Comparison of ENCODE assay signal across 8 mouse cellular contexts in genomic region chr2:3546588-3546987, GRCm38 (mm10). TPM values are rescaled to one million over a fixed set of nuclear protein-coding genes. Genes with fewer than 3 reads are reported as not detected.
DNase-seq lines count a peak whose midpoint lies in the region; ATAC-seq and TF ChIP-seq lines count a peak whose summit lies in the region.

No protein-coding gene starts in this region.

- no peaks in the 10 kb centered on the region for H3K4me1 ChIP-seq in bone marrow macrophage, adult 2 months (ENCODE audit: control insufficient read depth, insufficient read depth, low read length)
- no peaks in the 10 kb centered on the region for H3K4me1 ChIP-seq in embryonic facial prominence, embryonic 14.5 days (ENCODE audit: control insufficient read depth, insufficient read depth, low read length)
- H3K4me1 ChIP-seq in kidney, embryonic 15.5 days = no peaks in the 10 kb centered on the region
- H3K4me1 ChIP-seq in liver, embryonic 14.5 days (replicated peaks; ENCODE audit: control insufficient read depth in 2 of 2, insufficient read depth in 2 of 2, low read length in 1 of 2) = peaks cover 0 to 1% of the 10 kb centered on the region in 2 experiments; a peak in 1 of 4 replicates

- under 1% methylated on average over 4 of the region's 4 CpGs for WGBS in embryonic facial prominence, embryonic 14.5 days
- 5% methylated on average over 4 of the region's 4 CpGs for WGBS in kidney, embryonic 15.5 days
- WGBS in liver, embryonic 14.5 days (ENCODE audit: insufficient replicate concordance) = 6% methylated on average over 4 of the region's 4 CpGs

- H3K36me3 ChIP-seq in embryonic facial prominence, embryonic 14.5 days (ENCODE audit: control insufficient read depth, insufficient read depth, low read length) = no peaks in the 10 kb centered on the region
- H3K36me3 ChIP-seq in kidney, embryonic 15.5 days = no peaks in the 10 kb centered on the region
- H3K36me3 ChIP-seq in liver, embryonic 14.5 days (replicated peaks; ENCODE audit: control insufficient read depth, insufficient read depth, low read depth) = no peaks in the 10 kb centered on the region

- no peak overlapping the region for H3K27ac ChIP-seq in bone marrow macrophage, adult 2 months (ENCODE audit: insufficient read depth, low read depth, low read length)
- no peak overlapping the region for H3K27ac ChIP-seq in embryonic facial prominence, embryonic 14.5 days (replicated peaks; ENCODE audit: low read depth, low read length)
- no peak overlapping the region for H3K27ac ChIP-seq in kidney, embryonic 15.5 days
- H3K27ac ChIP-seq in liver, embryonic 14.5 days = no peak overlapping the region

- TF ChIP-seq POLR2A in bone marrow macrophage, adult 2 months (IDR thresholded peaks at IDR 0.05; ENCODE audit: borderline replicate concordance, low read depth, low read length) = no peak

- peaks cover 4% of the 10 kb centered on the region; the same call in 1 of the 2 replicates for H3K9me3 ChIP-seq in embryonic facial prominence, embryonic 14.5 days (ENCODE audit: control insufficient read depth, low read length)
- H3K9me3 ChIP-seq in kidney, embryonic 15.5 days (replicated peaks) = 0 out of 2 replicates have a peak, but pooled peaks cover 5% of the 10 kb centered on the region
- H3K9me3 ChIP-seq in liver, embryonic 14.5 days (ENCODE audit: control insufficient read depth, low read length) = no peaks in the 10 kb centered on the region

- DNase-seq in urinary bladder, adult 18-20 months (ENCODE audit: low spot score in 2 of 2) = peak; percentile 13
- DNase-seq in urinary bladder, postnatal 10 days (ENCODE audit: low spot score) = no peak
- peak; percentile 73 for DNase-seq in embryonic facial prominence, embryonic 14.5 days (ENCODE audit: low spot score)
- peak; percentile 7 to 31 (median 16) for DNase-seq in liver, embryonic 14.5 days (ENCODE audit: low read depth in 3 of 3, low spot score in 3 of 3)
- peak; percentile 30 for DNase-seq in right cerebral cortex, adult 18-20 months
- DNase-seq in urinary bladder, postnatal 36 days (ENCODE audit: low spot score in 2 of 2) = peak; percentile 38 to 51

- no peak for TF ChIP-seq EP300 in liver, embryonic 14.5 days (IDR thresholded peaks at IDR 0.05; ENCODE audit: low read depth)

- peak; percentile 88 for TF ChIP-seq CTCF in bone marrow macrophage, adult 2 months (IDR thresholded peaks at IDR 0.05; ENCODE audit: low read depth, low read length)
- TF ChIP-seq CTCF in liver, embryonic 14.5 days (IDR thresholded peaks at IDR 0.05; ENCODE audit: low read depth) = peak; percentile 84

- H3K4me2 ChIP-seq in embryonic facial prominence, embryonic 14.5 days (ENCODE audit: low read depth, low read length) = no peak overlapping the region
- H3K4me2 ChIP-seq in kidney, embryonic 15.5 days = no peak overlapping the region
- H3K4me2 ChIP-seq in liver, embryonic 14.5 days (ENCODE audit: low read depth) = no peak overlapping the region

- no peak for ATAC-seq in embryonic facial prominence, embryonic 14.5 days (ENCODE audit: low read depth)
- 0 out of 2 replicates have a peak, but pooled peaks have one; percentile 36 for ATAC-seq in kidney, embryonic 15.5 days (replicated peaks; ENCODE audit: low FRiP score)
- no peak for ATAC-seq in liver, embryonic 14.5 days (ENCODE audit: insufficient read depth)

- H3K9ac ChIP-seq in embryonic facial prominence, embryonic 14.5 days (ENCODE audit: low read depth, low read length) = no peak overlapping the region
- H3K9ac ChIP-seq in kidney, embryonic 15.5 days = no peak overlapping the region
- H3K9ac ChIP-seq in liver, embryonic 14.5 days (replicated peaks) = no peak overlapping the region

- H3K27me3 ChIP-seq in embryonic facial prominence, embryonic 14.5 days (replicated peaks; ENCODE audit: control insufficient read depth, insufficient read depth, low read length) = no peaks in the 10 kb centered on the region
- H3K27me3 ChIP-seq in kidney, embryonic 15.5 days = 0 out of 2 replicates have a peak, but pooled peaks cover 5% of the 10 kb centered on the region
- no peaks in the 10 kb centered on the region for H3K27me3 ChIP-seq in liver, embryonic 14.5 days (ENCODE audit: control insufficient read depth, insufficient read depth, low read length)

- no peak overlapping the region for H3K4me3 ChIP-seq in bone marrow macrophage, adult 2 months (ENCODE audit: insufficient read depth, low read length)
- no peak overlapping the region for H3K4me3 ChIP-seq in embryonic facial prominence, embryonic 14.5 days (ENCODE audit: low read depth, low read length)
- no peak overlapping the region for H3K4me3 ChIP-seq in kidney, embryonic 15.5 days (replicated peaks)
- no peak overlapping the region for H3K4me3 ChIP-seq in liver, embryonic 14.5 days (ENCODE audit: insufficient read depth in 1 of 2, low read depth in 2 of 2, low read length in 2 of 2)

RNA-seq across cellular contexts. Expression of gene Fam107b, which starts 23.7 kb away (rescaled TPM):
- polyA plus RNA-seq in bone marrow macrophage, adult 2 months (2012; ENCODE audit: insufficient read depth, insufficient read length, missing spikeins) = 38.3 and 39.0 TPM in 2 replicates
- polyA plus RNA-seq in embryonic facial prominence, embryonic 14.5 days (2014; fragmentation: Nextera tagmentation; extraction: Ambion mirVana) = 40.4 and 44.4 TPM in 2 replicates
- polyA plus RNA-seq in kidney, embryonic 15.5 days (2015; fragmentation: Nextera tagmentation; extraction: Ambion mirVana) = 58.7 and 59.9 TPM in 2 replicates
- 9.8 and 10.3 TPM in 2 replicates for polyA plus RNA-seq in liver, embryonic 14.5 days (2012; rRNA removed)
- 20.8 and 21.4 TPM in 2 replicates for polyA plus RNA-seq in liver, embryonic 14.5 days (2014; fragmentation: Nextera tagmentation; extraction: Ambion mirVana)

RNA-seq across cellular contexts. Expression of gene Cdnf, which starts 33.8 kb away (rescaled TPM):
- 0.97 and 1.1 TPM in 2 replicates for polyA plus RNA-seq in bone marrow macrophage, adult 2 months (2012; ENCODE audit: insufficient read depth, insufficient read length, missing spikeins)
- 0.32 TPM in 1 of 2 replicates, not detected in the other for polyA plus RNA-seq in embryonic facial prominence, embryonic 14.5 days (2014; fragmentation: Nextera tagmentation; extraction: Ambion mirVana)
- 0.12 and 0.19 TPM in 2 replicates for polyA plus RNA-seq in kidney, embryonic 15.5 days (2015; fragmentation: Nextera tagmentation; extraction: Ambion mirVana)
- 0.17 and 0.33 TPM in 2 replicates for polyA plus RNA-seq in liver, embryonic 14.5 days (2012; rRNA removed)
- polyA plus RNA-seq in liver, embryonic 14.5 days (2014; fragmentation: Nextera tagmentation; extraction: Ambion mirVana) = 0.08 TPM in 1 of 2 replicates, not detected in the other

RNA-seq across cellular contexts. Expression of gene Hspa14, which starts 34.0 kb away (rescaled TPM):
- 43.0 and 44.3 TPM in 2 replicates for polyA plus RNA-seq in bone marrow macrophage, adult 2 months (2012; ENCODE audit: insufficient read depth, insufficient read length, missing spikeins)
- polyA plus RNA-seq in embryonic facial prominence, embryonic 14.5 days (2014; fragmentation: Nextera tagmentation; extraction: Ambion mirVana) = 85.7 and 93.7 TPM in 2 replicates
- polyA plus RNA-seq in kidney, embryonic 15.5 days (2015; fragmentation: Nextera tagmentation; extraction: Ambion mirVana) = 116 and 118 TPM in 2 replicates
- polyA plus RNA-seq in liver, embryonic 14.5 days (2012; rRNA removed) = 32.3 and 50.8 TPM in 2 replicates
- 74.0 and 83.8 TPM in 2 replicates for polyA plus RNA-seq in liver, embryonic 14.5 days (2014; fragmentation: Nextera tagmentation; extraction: Ambion mirVana)

RNA-seq across cellular contexts. Expression of gene Gm45902, which starts 34.0 kb away (rescaled TPM):
- polyA plus RNA-seq in bone marrow macrophage, adult 2 months (2012; ENCODE audit: insufficient read depth, insufficient read length, missing spikeins) = 2.5 and 2.7 TPM in 2 replicates
- 3.9 and 4.9 TPM in 2 replicates for polyA plus RNA-seq in embryonic facial prominence, embryonic 14.5 days (2014; fragmentation: Nextera tagmentation; extraction: Ambion mirVana)
- 5.8 TPM in 2 replicates for polyA plus RNA-seq in kidney, embryonic 15.5 days (2015; fragmentation: Nextera tagmentation; extraction: Ambion mirVana)
- 0.96 and 1.2 TPM in 2 replicates for polyA plus RNA-seq in liver, embryonic 14.5 days (2012; rRNA removed)
- polyA plus RNA-seq in liver, embryonic 14.5 days (2014; fragmentation: Nextera tagmentation; extraction: Ambion mirVana) = 1.5 and 1.9 TPM in 2 replicates
